Mouse (Mus musculus): ENCODE results near the gene Dbnl. TPM values are rescaled to one million over a fixed set of nuclear protein-coding genes. Genes with fewer than 3 reads are reported as not detected.

Gene Dbnl
- polyA plus RNA-seq, 1 experiment from 2014 or later, result 126 TPM

DNA sequence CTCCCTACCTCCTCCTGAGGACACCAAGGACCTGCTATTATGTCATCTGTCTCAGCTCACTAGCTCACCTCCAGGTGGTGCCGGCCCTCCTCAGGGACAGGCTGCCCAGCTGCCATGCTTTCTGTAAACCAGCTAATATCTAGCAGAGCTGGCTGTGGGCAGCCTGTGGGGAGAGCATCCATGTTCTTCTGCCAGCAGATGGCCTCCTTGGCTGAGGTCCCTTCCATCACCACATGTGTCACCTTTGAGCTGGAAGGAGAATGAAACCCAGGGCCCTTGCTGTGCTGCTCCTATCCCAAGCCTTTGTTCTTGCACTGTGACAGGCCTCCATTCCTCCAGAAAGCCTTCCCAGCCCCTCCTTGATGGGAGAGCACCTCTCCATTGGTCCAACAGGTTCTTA lies 47.8 kb downstream of the Dbnl start:
- Histone ChIP-seq H3K27ac (ENCODE audit: low read depth) (no peak overlapping the region), H3K27me3 (replicated peaks; ENCODE audit: control insufficient read depth, insufficient read depth, low read length) (no peaks in the 10 kb centered on the region), H3K4me3 (ENCODE audit: low read depth, low read length) (no peak overlapping the region), H3K36me3 (ENCODE audit: control insufficient read depth, insufficient read depth, low read length) (peaks cover 33% of the 10 kb centered on the region), H3K9ac (ENCODE audit: low read length) (no peak overlapping the region), H3K4me1 (replicated peaks; ENCODE audit: control insufficient read depth, insufficient read depth, low read length) (no peaks in the 10 kb centered on the region), H3K9me3 (ENCODE audit: control insufficient read depth, low read length) (no peaks in the 10 kb centered on the region), H3K4me2 (ENCODE audit: low read length) (no peak overlapping the region)
- ATAC-seq (replicated peaks; ENCODE audit: low FRiP score, low TSS enrichment, low read depth), result no peak
- 70% methylated on average over 1 of the region's 1 CpGs for WGBS
- no peak for DNase-seq (ENCODE audit: low spot score)

DNA sequence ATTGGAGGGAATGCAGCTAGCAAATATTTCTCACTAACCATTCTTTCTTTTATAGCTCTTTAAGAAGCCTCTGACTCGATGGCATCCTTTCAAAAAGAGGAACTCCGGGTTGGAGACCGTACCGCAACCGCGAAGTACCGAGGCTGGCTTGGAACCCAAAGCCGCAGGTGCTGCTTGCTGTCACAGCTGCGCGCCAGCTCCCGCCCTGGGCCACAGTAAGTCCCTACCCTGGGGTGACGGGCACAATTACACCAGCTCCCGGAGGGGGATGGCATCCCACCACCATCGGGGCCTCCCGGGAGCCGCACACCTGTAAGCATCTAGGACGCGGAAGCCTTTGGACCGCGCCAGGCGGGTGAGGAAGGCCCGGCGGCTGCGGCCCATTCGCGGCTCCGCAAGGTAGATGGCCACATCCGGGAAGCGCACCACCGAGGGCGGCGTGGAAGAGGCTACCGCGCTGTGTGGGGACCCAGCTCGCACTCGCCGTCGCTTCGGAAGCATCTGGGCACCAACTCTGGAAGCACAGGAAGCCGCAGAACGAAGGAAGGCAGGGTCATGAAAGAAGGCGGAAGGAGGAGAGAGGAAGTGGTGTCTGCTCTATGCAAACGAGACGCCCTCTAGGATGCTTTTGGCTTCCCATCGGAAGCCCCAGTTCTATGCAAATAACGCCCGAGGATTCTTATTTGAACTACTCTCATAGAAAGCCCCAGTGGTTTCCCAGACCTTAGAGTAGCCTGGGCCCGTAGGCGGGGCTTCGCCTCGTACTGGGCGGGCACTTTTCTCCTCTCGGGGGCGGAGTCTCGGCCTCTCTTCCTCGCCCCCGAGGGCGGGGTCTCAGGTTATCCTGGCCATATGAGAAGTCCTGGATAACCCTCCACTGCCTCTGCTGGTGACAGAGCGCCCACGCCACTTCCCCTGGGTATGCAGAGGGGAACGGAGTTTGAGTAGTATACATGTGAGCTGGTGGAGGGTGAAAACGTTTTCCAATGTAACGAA lies 49.3 kb downstream of the Dbnl start, which contains the start of gene Polm:
Gene Polm, minus strand, starts transcription at position 766 of the 996 bp plus-strand sequence.
- peak within 1 kb of the TSS; percentile 76 for H3K4me2 ChIP-seq (ENCODE audit: low read length)
- peak within 1 kb of the TSS; percentile 76 for H3K9ac ChIP-seq (ENCODE audit: low read length)
- DNase-seq (ENCODE audit: low spot score) (peak; percentile 96), ATAC-seq (replicated peaks; ENCODE audit: low FRiP score, low TSS enrichment, low read depth) (peak; percentile 94)
- no peaks in the 10 kb centered on the region for H3K27me3 ChIP-seq (replicated peaks; ENCODE audit: control insufficient read depth, insufficient read depth, low read length)
- no peaks in the 10 kb centered on the region for H3K4me1 ChIP-seq (replicated peaks; ENCODE audit: control insufficient read depth, insufficient read depth, low read length)
- H3K9me3 ChIP-seq (ENCODE audit: control insufficient read depth, low read length), result no peaks in the 10 kb centered on the region
- H3K27ac ChIP-seq (ENCODE audit: low read depth), result peak within 1 kb of the TSS; percentile 74
- WGBS, result under 1% methylated on average over 63 of the region's 63 CpGs
- peaks cover 19% of the 10 kb centered on the region for H3K36me3 ChIP-seq (ENCODE audit: control insufficient read depth, insufficient read depth, low read length)
- H3K4me3 ChIP-seq (ENCODE audit: low read depth, low read length), result peak within 1 kb of the TSS; percentile 73

DNA sequence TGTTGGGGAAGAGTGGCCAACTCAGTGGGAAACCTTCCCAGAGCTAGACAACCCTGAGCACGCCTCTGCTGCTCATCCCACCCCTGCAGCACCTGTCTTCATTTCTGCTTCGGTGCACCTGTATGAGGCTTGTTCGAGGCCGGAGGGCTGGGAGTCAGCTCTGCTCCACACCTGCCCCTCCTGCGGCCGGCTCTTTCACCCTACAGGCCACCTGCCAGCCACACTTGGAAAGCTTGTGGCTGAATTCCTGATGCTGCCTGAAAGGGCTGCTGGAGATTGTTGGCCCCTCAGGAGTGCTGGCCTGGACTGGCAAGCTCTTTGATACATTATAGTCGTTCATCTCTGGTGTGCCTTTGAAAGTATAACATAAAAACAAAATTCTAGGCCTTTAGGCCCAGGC lies 52.1 kb downstream of the Dbnl start:
- ATAC-seq (replicated peaks; ENCODE audit: low FRiP score, low TSS enrichment, low read depth) (no peak), DNase-seq (ENCODE audit: low spot score) (no peak)
- Histone ChIP-seq H3K4me1 (replicated peaks; ENCODE audit: control insufficient read depth, insufficient read depth, low read length) (no peaks in the 10 kb centered on the region), H3K4me3 (ENCODE audit: low read depth, low read length) (no peak overlapping the region), H3K36me3 (ENCODE audit: control insufficient read depth, insufficient read depth, low read length) (no peaks in the 10 kb centered on the region), H3K9ac (ENCODE audit: low read length) (no peak overlapping the region), H3K9me3 (ENCODE audit: control insufficient read depth, low read length) (no peaks in the 10 kb centered on the region), H3K4me2 (ENCODE audit: low read length) (no peak overlapping the region), H3K27me3 (replicated peaks; ENCODE audit: control insufficient read depth, insufficient read depth, low read length) (no peaks in the 10 kb centered on the region), H3K27ac (ENCODE audit: low read depth) (no peak overlapping the region)
- WGBS, result 85% methylated on average over 7 of the region's 7 CpGs

DNA sequence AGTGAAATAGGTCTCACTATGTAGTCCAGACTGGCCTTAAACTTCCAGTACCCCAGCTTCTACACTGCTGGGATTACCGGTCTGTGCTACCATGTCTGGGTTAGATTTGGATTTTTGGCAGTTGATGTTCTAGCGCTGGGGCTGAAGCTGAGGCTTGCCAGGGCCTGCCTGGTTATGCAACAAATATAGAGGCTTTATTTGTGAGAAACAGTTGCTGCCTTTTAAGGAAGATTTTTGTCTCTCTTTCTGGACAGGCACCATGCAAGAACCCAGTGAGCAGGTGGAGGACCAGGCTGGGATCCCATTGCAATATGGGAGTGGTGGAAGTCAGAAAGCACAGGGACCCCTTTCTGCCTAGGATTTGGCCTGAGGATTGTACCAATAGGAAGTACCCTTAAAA lies 53.5 kb downstream of the Dbnl start:
- WGBS, result 98% methylated on average over 2 of the region's 2 CpGs
- Histone ChIP-seq H3K4me1 (replicated peaks; ENCODE audit: control insufficient read depth, insufficient read depth, low read length) (no peaks in the 10 kb centered on the region), H3K27me3 (replicated peaks; ENCODE audit: control insufficient read depth, insufficient read depth, low read length) (no peaks in the 10 kb centered on the region), H3K27ac (ENCODE audit: low read depth) (no peak overlapping the region), H3K36me3 (ENCODE audit: control insufficient read depth, insufficient read depth, low read length) (no peaks in the 10 kb centered on the region), H3K4me3 (ENCODE audit: low read depth, low read length) (no peak overlapping the region), H3K4me2 (ENCODE audit: low read length) (no peak overlapping the region), H3K9me3 (ENCODE audit: control insufficient read depth, low read length) (no peaks in the 10 kb centered on the region), H3K9ac (ENCODE audit: low read length) (no peak overlapping the region)
- no peak for ATAC-seq (replicated peaks; ENCODE audit: low FRiP score, low TSS enrichment, low read depth)
- no peak for DNase-seq (ENCODE audit: low spot score)

DNA sequence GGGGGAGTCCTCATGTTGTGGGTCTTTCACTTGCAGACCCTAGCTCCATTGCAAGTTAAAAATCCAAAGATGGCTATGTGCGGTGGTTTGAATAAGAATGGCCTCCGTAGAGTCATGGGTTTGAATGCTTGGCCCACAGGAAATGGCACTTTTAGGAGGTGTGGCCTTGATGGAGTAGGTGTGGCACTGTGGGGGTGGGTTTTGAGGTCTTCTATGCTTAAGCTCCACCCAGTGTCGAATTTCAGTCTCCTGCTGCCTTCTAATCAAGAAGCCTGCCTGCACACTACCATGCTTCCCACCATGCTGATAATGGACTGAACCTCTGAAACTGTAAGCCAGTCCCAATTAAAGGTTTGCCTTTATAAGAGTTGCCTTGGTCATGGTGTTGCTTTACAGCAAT lies 54.8 kb downstream of the Dbnl start:
- H3K4me3 ChIP-seq (ENCODE audit: low read depth, low read length), result no peak overlapping the region
- H3K4me1 ChIP-seq (replicated peaks; ENCODE audit: control insufficient read depth, insufficient read depth, low read length), result no peaks in the 10 kb centered on the region
- no peak overlapping the region for H3K4me2 ChIP-seq (ENCODE audit: low read length)
- H3K27ac ChIP-seq (ENCODE audit: low read depth), result no peak overlapping the region
- ATAC-seq (replicated peaks; ENCODE audit: low FRiP score, low TSS enrichment, low read depth) (no peak), DNase-seq (ENCODE audit: low spot score) (no peak)
- H3K36me3 ChIP-seq (ENCODE audit: control insufficient read depth, insufficient read depth, low read length), result no peaks in the 10 kb centered on the region
- no peaks in the 10 kb centered on the region for H3K27me3 ChIP-seq (replicated peaks; ENCODE audit: control insufficient read depth, insufficient read depth, low read length)
- no peak overlapping the region for H3K9ac ChIP-seq (ENCODE audit: low read length)
- H3K9me3 ChIP-seq (ENCODE audit: control insufficient read depth, low read length), result no peaks in the 10 kb centered on the region
- 85% methylated on average over 3 of the region's 3 CpGs for WGBS

DNA sequence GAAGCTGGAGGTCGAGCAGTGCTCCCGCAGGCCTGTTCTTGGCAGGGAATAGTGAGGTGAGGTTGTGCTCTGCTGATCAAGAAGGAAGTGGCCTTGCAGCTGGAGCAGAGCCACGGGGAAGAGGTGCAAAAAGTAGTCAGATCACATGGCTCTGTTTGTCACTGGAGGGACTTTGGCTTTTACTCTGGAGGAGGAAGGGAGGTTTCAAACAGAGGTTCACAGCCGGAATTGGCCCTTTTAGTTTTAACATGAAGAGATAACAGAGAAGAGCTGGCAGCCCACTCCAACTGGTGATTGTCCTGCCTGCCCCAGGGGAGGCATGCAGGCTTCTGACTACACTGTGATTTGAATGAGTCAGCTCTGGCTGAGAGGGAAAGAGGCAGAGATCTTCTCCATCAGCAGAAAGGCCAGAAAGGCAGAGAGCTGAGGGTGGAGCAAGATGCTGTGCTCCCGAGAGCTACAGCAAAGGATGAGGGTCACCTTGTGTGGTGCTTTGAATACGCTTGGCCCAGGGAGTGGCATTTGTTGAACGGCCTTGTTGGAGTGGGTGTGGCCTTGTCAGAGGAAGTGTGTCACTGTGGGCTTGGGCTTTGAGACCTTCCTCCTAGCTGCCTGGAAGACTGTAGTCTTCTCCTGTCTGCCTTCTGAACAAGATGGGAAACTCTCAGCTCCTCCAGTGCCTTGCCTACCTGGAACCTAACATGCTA lies 58.5 kb downstream of the Dbnl start:
- 65% methylated on average over 7 of the region's 7 CpGs for WGBS
- DNase-seq (ENCODE audit: low spot score) (no peak), ATAC-seq (replicated peaks; ENCODE audit: low FRiP score, low TSS enrichment, low read depth) (0 out of 2 replicates have a peak, but pooled peaks have one; percentile 47)
- Histone ChIP-seq H3K4me2 (ENCODE audit: low read length) (no peak overlapping the region), H3K36me3 (ENCODE audit: control insufficient read depth, insufficient read depth, low read length) (no peaks in the 10 kb centered on the region), H3K4me1 (replicated peaks; ENCODE audit: control insufficient read depth, insufficient read depth, low read length) (no peaks in the 10 kb centered on the region), H3K4me3 (ENCODE audit: low read depth, low read length) (no peak overlapping the region), H3K27ac (ENCODE audit: low read depth) (no peak overlapping the region), H3K9me3 (ENCODE audit: control insufficient read depth, low read length) (no peaks in the 10 kb centered on the region), H3K9ac (ENCODE audit: low read length) (no peak overlapping the region), H3K27me3 (replicated peaks; ENCODE audit: control insufficient read depth, insufficient read depth, low read length) (no peaks in the 10 kb centered on the region)

DNA sequence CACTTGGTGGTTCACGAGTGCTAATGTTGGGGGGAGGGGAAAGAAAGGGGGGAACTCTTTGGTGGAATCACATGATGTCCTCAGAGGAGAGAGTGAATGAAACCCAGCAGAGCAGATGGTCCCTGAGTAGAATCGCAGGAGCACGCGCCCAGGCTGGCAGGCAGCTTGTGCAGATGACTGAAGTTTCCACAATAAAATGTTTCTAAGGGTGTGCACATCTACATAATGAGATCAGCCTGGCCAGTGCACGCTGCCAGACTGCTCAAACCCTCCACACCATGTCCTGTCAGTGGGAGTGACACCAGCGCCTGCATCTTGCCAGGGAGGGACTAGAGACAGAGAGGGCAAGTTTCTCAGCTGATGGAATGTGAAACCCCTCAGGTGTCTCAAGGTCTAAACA lies 60.5 kb downstream of the Dbnl start:
- Histone ChIP-seq H3K27me3 (replicated peaks; ENCODE audit: control insufficient read depth, insufficient read depth, low read length) (no peaks in the 10 kb centered on the region), H3K4me1 (replicated peaks; ENCODE audit: control insufficient read depth, insufficient read depth, low read length) (no peaks in the 10 kb centered on the region), H3K9ac (ENCODE audit: low read length) (no peak overlapping the region), H3K27ac (ENCODE audit: low read depth) (no peak overlapping the region), H3K4me3 (ENCODE audit: low read depth, low read length) (no peak overlapping the region), H3K36me3 (ENCODE audit: control insufficient read depth, insufficient read depth, low read length) (no peaks in the 10 kb centered on the region), H3K4me2 (ENCODE audit: low read length) (no peak overlapping the region), H3K9me3 (ENCODE audit: control insufficient read depth, low read length) (no peaks in the 10 kb centered on the region)
- 64% methylated on average over 6 of the region's 6 CpGs for WGBS
- ATAC-seq (replicated peaks; ENCODE audit: low FRiP score, low TSS enrichment, low read depth) (no peak), DNase-seq (ENCODE audit: low spot score) (no peak)

DNA sequence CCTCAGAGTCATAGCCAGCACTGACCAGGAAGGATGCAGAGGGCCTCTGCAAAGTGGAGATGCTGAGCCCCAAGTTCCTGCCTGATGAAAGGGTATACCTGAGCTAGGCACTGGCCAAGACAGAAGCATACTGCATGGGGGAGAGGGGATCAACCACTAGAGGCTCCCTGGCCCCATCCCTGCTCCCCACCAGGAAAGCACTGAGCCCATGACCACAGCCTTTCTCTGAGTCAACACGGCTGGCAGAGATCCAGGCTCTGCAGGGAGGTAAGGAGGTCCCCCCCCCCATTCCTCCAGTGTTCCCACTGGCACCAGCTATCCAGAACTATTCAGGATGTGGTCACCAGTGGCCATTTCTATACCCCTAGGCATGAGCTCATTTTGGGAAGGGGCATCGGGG lies 61.0 kb downstream of the Dbnl start:
- DNase-seq (ENCODE audit: low spot score) (no peak), ATAC-seq (replicated peaks; ENCODE audit: low FRiP score, low TSS enrichment, low read depth) (no peak)
- Histone ChIP-seq H3K4me2 (ENCODE audit: low read length) (no peak overlapping the region), H3K36me3 (ENCODE audit: control insufficient read depth, insufficient read depth, low read length) (no peaks in the 10 kb centered on the region), H3K4me1 (replicated peaks; ENCODE audit: control insufficient read depth, insufficient read depth, low read length) (no peaks in the 10 kb centered on the region), H3K9ac (ENCODE audit: low read length) (no peak overlapping the region), H3K9me3 (ENCODE audit: control insufficient read depth, low read length) (no peaks in the 10 kb centered on the region), H3K27ac (ENCODE audit: low read depth) (no peak overlapping the region), H3K4me3 (ENCODE audit: low read depth, low read length) (no peak overlapping the region), H3K27me3 (replicated peaks; ENCODE audit: control insufficient read depth, insufficient read depth, low read length) (no peaks in the 10 kb centered on the region)
- 58% methylated on average over 2 of the region's 2 CpGs for WGBS

Data from intestine, embryonic 14.5 days (tissue).